In genomic region chr3:53464146-53464698, GRCm38 (mm10) we compare ENCODE assay signal across 8 mouse cellular contexts. TPM values are rescaled to one million over a fixed set of nuclear protein-coding genes. Genes with fewer than 3 reads are reported as not detected.
DNase-seq lines count a peak whose midpoint lies in the region; ATAC-seq and TF ChIP-seq lines count a peak whose summit lies in the region.

No protein-coding gene starts in this region.

- peak overlapping the region; percentile 70 for H3K4me2 ChIP-seq in intestine, postnatal 0 days (replicated peaks; ENCODE audit: low read depth)

- H3K79me2 ChIP-seq in heart, adult 2 months (replicated peaks; ENCODE audit: control insufficient read depth, insufficient read depth, low read length): peaks cover 9% of the 10 kb centered on the region

- H3K9me3 ChIP-seq in embryonic facial prominence, embryonic 10.5 days: no peaks in the 10 kb centered on the region
- H3K9me3 ChIP-seq in intestine, postnatal 0 days (ENCODE audit: control insufficient read depth): no peaks in the 10 kb centered on the region

- peaks cover 32% of the 10 kb centered on the region for H3K36me3 ChIP-seq in heart, adult 2 months (ENCODE audit: control insufficient read depth, insufficient read depth, low read length)
- H3K36me3 ChIP-seq in embryonic facial prominence, embryonic 10.5 days (replicated peaks): peaks cover 38% of the 10 kb centered on the region
- H3K36me3 ChIP-seq in intestine, postnatal 0 days (ENCODE audit: control insufficient read depth, insufficient read depth): peaks cover 10% of the 10 kb centered on the region; the same call in 1 of the 2 replicates

- H3K9ac ChIP-seq in heart, adult 2 months (ENCODE audit: low read depth, low read length): peak overlapping the region; percentile 96
- H3K9ac ChIP-seq in intestine, postnatal 0 days (ENCODE audit: low read depth, low read length): peak overlapping the region; percentile 95

- WGBS in heart, adult 2 months: under 1% methylated on average over 20 of the region's 20 CpGs
- WGBS in embryonic facial prominence, embryonic 10.5 days: under 1% methylated on average over 20 of the region's 20 CpGs
- WGBS in intestine, postnatal 0 days: under 1% methylated on average over 20 of the region's 20 CpGs
- WGBS in olfactory bulb, adult 2 months: under 1% methylated on average over 20 of the region's 20 CpGs

- TF ChIP-seq CTCF in heart, adult 2 months (IDR thresholded peaks at IDR 0.05): no peak
- no peak for TF ChIP-seq CTCF in intestine, postnatal 0 days (IDR thresholded peaks at IDR 0.05; ENCODE audit: low read depth)
- no peak for TF ChIP-seq CTCF in olfactory bulb, adult 2 months (IDR thresholded peaks at IDR 0.05; ENCODE audit: insufficient read depth, low read depth, low read length)

- TF ChIP-seq EP300 in heart, adult 2 months (IDR thresholded peaks at IDR 0.05; ENCODE audit: insufficient read depth, low read depth, low read length): no peak

- peak overlapping the region; percentile 92 for H3K4me3 ChIP-seq in heart, adult 2 months
- H3K4me3 ChIP-seq in embryonic facial prominence, embryonic 10.5 days: peak overlapping the region; percentile 95
- H3K4me3 ChIP-seq in intestine, postnatal 0 days (ENCODE audit: low read depth, low read length): peak overlapping the region; percentile 83
- H3K4me3 ChIP-seq in olfactory bulb, adult 2 months (ENCODE audit: insufficient read depth, low read depth, low read length): peak overlapping the region; percentile 87

- no peaks in the 10 kb centered on the region for H3K27me3 ChIP-seq in heart, adult 2 months (ENCODE audit: control insufficient read depth, insufficient read depth, low read length)
- no peaks in the 10 kb centered on the region for H3K27me3 ChIP-seq in embryonic facial prominence, embryonic 10.5 days (replicated peaks; ENCODE audit: low read depth, poor library complexity, severe bottlenecking)
- H3K27me3 ChIP-seq in intestine, postnatal 0 days (replicated peaks; ENCODE audit: control insufficient read depth, insufficient read depth, low read length): no peaks in the 10 kb centered on the region

- intact Hi-C loops in heart, adult 2 months (cut with DNase I): loop anchor here (5.0 to 10.0 kb wide), 4 partner anchors 398 to 1909 kb away; partner anchors contain the start of genes Cog6 and Ufm1

- TF ChIP-seq POLR2A in heart, adult 2 months (IDR thresholded peaks at IDR 0.05; ENCODE audit: insufficient read depth, low read depth, low read length): no peak
- no peak for TF ChIP-seq POLR2A in olfactory bulb, adult 2 months (IDR thresholded peaks at IDR 0.05; ENCODE audit: insufficient read depth, low read depth, low read length)

- peak overlapping the region; percentile 84 for H3K27ac ChIP-seq in heart, adult 2 months
- H3K27ac ChIP-seq in embryonic facial prominence, embryonic 10.5 days (replicated peaks): peak overlapping the region; percentile 96
- peak overlapping the region; percentile 36; the same call in 1 of the 2 replicates for H3K27ac ChIP-seq in intestine, postnatal 0 days (ENCODE audit: low read depth, low read length)
- peak overlapping the region; percentile 53; the same call in 1 of the 2 replicates for H3K27ac ChIP-seq in olfactory bulb, adult 2 months (ENCODE audit: insufficient read depth, low read depth, low read length)

- no peak for DNase-seq in heart, adult 2 months
- DNase-seq in heart, postnatal 4 days: no peak
- peak; percentile 50 for DNase-seq in 416B (ENCODE audit: low read depth)
- DNase-seq in embryonic facial prominence, embryonic 10.5 days (ENCODE audit: low spot score): peak; percentile 19
- DNase-seq in spleen, postnatal 36 days (ENCODE audit: low spot score in 2 of 2): no peak
- no peak for DNase-seq in yolk sac, embryonic 10.5 days (ENCODE audit: low spot score)

- no peak for ATAC-seq in intestine, postnatal 0 days

- H3K4me1 ChIP-seq in heart, adult 2 months (ENCODE audit: control insufficient read depth, insufficient read depth, low read length): peaks cover 9% of the 10 kb centered on the region
- H3K4me1 ChIP-seq in embryonic facial prominence, embryonic 10.5 days: peaks cover 45% of the 10 kb centered on the region
- peaks cover 4% of the 10 kb centered on the region; the same call in 1 of the 2 replicates for H3K4me1 ChIP-seq in intestine, postnatal 0 days (replicated peaks; ENCODE audit: control insufficient read depth, insufficient read depth, low read length)
- H3K4me1 ChIP-seq in olfactory bulb, adult 2 months (ENCODE audit: control insufficient read depth, insufficient read depth, low read length): peaks cover 15% of the 10 kb centered on the region

RNA-seq across cellular contexts. Expression of gene Proser1, which starts 0.8 kb away (rescaled TPM):
- 1 to 10 TPM; 7.2 to 7.9 TPM for total RNA-seq in heart, adult 2 months (2021)
- polyA plus RNA-seq in heart, adult 2 months (2012; rRNA removed): 10.3 and 14.4 TPM in 2 replicates
- 10 to 100 TPM; 15.5 to 16.7 TPM for total RNA-seq in heart, postnatal 4 days (2021)
- polyA plus RNA-seq in embryonic facial prominence, embryonic 10.5 days (2016; fragmentation: Nextera tagmentation; extraction: Ambion mirVana): 23.5 and 24.7 TPM in 2 replicates
- 8.9 and 9.7 TPM in 2 replicates for polyA plus RNA-seq in intestine, postnatal 0 days (2015; fragmentation: Nextera tagmentation; extraction: Ambion mirVana)
- not detected in 2 replicates for polyA plus RNA-seq in olfactory bulb, adult 2 months (2012; ENCODE audit: insufficient read depth, insufficient read length, low replicate concordance, missing spikeins)

RNA-seq across cellular contexts. Expression of gene Nhlrc3, which starts 1.1 kb away (rescaled TPM):
- total RNA-seq in heart, adult 2 months (2021): 1 to 10 TPM; 5.0 to 5.2 TPM
- polyA plus RNA-seq in heart, adult 2 months (2012; rRNA removed): 3.8 and 6.3 TPM in 2 replicates
- 1 to 10 TPM; 9.7 TPM for total RNA-seq in heart, postnatal 4 days (2021)
- 10.6 and 11.0 TPM in 2 replicates for polyA plus RNA-seq in embryonic facial prominence, embryonic 10.5 days (2016; fragmentation: Nextera tagmentation; extraction: Ambion mirVana)
- 21.0 and 22.8 TPM in 2 replicates for polyA plus RNA-seq in intestine, postnatal 0 days (2015; fragmentation: Nextera tagmentation; extraction: Ambion mirVana)
- not detected in 2 replicates for polyA plus RNA-seq in olfactory bulb, adult 2 months (2012; ENCODE audit: insufficient read depth, insufficient read length, low replicate concordance, missing spikeins)

RNA-seq across cellular contexts. Expression of gene Stoml3, which starts 24.2 kb away (rescaled TPM):
- not detected for total RNA-seq in heart, adult 2 months (2021)
- not detected in 2 replicates for polyA plus RNA-seq in heart, adult 2 months (2012; rRNA removed)
- not detected for total RNA-seq in heart, postnatal 4 days (2021)
- 0.08 TPM in 1 of 2 replicates, not detected in the other for polyA plus RNA-seq in embryonic facial prominence, embryonic 10.5 days (2016; fragmentation: Nextera tagmentation; extraction: Ambion mirVana)
- polyA plus RNA-seq in intestine, postnatal 0 days (2015; fragmentation: Nextera tagmentation; extraction: Ambion mirVana): not detected in 2 replicates
- not detected in 2 replicates for polyA plus RNA-seq in olfactory bulb, adult 2 months (2012; ENCODE audit: insufficient read depth, insufficient read length, low replicate concordance, missing spikeins)

Comparison
In these comparisons a context has a peak if more than half of its experiments do, and no peak if none do; other contexts are left out.
1. DNase-seq: peak in 416B (single experiment) and embryonic facial prominence, embryonic 10.5 days (single experiment); none in heart, adult 2 months (0 of 2), heart, postnatal 4 days (single experiment), spleen, postnatal 36 days (0 of 2) and yolk sac, embryonic 10.5 days (single experiment).
2. H3K27ac ChIP-seq: peak in every context shown above with its lines; median percentile 96 in embryonic facial prominence, embryonic 10.5 days; 84 in heart, adult 2 months; 53 in olfactory bulb, adult 2 months; 36 in intestine, postnatal 0 days.
3. Peak in every context shown above with its lines, with median percentiles within 50 percentile points of each other: H3K4me3 ChIP-seq.